Mouse (Mus musculus): ENCODE data around the gene Baz2b. TPM values are rescaled to one million over a fixed set of nuclear protein-coding genes. Genes with fewer than 3 reads are reported as not detected.
A peak's percentile ranks its signal among the peaks of the same experiment; 100 is the strongest.

Baz2b gene
- polyA plus RNA-seq, 1 experiment from 2014 or later = 38.1 TPM

DNA sequence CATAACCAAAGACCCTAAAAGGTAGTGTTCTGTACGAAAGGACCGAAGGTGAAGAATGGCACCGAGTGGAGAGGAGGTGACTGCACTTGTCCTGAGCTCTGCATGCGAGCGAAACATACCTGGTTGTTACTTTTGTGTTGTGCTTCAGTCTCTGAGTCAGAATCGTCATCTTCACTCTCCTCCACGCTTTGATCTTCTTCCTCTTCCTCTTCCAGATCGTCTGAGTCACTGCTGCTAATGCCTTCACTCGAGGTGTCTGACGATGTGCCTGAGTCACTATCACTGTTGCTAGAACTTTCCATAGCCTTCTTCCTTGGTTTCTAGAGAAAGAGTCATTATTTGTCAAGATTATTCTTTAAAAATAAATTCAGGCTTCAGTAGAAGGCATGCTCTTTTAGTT, 240.5 kb downstream of the Baz2b start:
- DNase-seq (ENCODE audit: low read depth, low spot score) (no peak), ATAC-seq (no peak)
- ChIA-PET CTCF (no interaction called here), POLR2A (no interaction called here)
- in situ Hi-C loops (cut with MboI; ENCODE audit: low pct_unique_long_range_greater_than_20kb) = no loop called here
- no peaks in the 10 kb centered on the region for H3K27me3 ChIP-seq
- no peak for TF ChIP-seq CTCF (IDR thresholded peaks at IDR 0.05)

DNA sequence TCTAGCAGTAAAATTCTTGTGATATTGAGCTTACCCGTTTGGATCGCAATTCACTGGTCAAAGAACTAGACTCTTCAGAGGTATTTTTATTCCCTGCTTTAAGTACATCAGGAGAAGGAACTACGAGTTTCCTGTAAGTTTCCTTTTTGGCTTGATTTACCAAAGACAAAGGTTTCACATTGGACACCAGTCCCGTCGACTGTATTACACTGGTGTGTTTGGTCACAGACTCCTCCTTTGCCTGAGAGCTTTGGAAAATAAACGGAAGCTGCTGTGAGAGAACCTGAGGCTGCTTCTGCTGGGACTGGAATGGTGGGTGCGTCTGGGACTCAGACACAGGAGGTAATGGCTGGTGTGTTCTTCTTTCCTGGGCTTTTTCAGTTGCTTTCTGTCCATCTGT, 241.0 kb downstream of the Baz2b start:
- DNase-seq (ENCODE audit: low read depth, low spot score) (no peak), ATAC-seq (no peak)
- in situ Hi-C loops (cut with MboI; ENCODE audit: low pct_unique_long_range_greater_than_20kb) = no loop called here
- CTCF ChIA-PET = interaction anchor here (0.7 kb wide), 1 partner anchor 26 kb away, joined by 3 read pairs; no protein-coding TSS in a partner anchor
- no peaks in the 10 kb centered on the region for H3K27me3 ChIP-seq
- no peak for TF ChIP-seq CTCF (IDR thresholded peaks at IDR 0.05)
- POLR2A ChIA-PET = no interaction called here

DNA sequence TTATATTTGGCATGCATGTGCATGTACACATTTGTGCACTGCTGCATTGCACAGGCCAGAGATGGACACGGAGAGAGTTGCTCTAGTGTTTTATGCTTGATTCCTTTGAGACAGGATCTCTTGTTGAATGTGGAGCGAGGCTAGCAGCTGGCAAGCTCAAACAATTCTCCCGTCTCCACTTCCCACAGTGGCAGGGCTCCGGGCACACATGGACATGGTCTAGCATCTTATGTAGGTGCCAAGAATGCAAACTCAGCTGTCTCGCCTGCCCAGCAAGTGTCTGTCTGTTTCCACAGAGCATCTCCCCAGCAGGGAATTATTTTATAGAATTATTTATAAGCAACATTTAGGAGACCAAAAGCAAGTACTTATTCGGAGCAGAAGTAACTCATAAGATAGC, 243.2 kb downstream of the Baz2b start:
- no peaks in the 10 kb centered on the region for H3K27me3 ChIP-seq
- DNase-seq (ENCODE audit: low read depth, low spot score) = no peak
- in situ Hi-C loops (cut with MboI; ENCODE audit: low pct_unique_long_range_greater_than_20kb) = no loop called here
- no peak for TF ChIP-seq CTCF (IDR thresholded peaks at IDR 0.05)
- CTCF ChIA-PET = interaction anchor here (1.7 kb wide), 1 partner anchor 8 kb away, joined by 5 read pairs; no protein-coding TSS in a partner anchor
- no peak for ATAC-seq
- POLR2A ChIA-PET = no interaction called here

DNA sequence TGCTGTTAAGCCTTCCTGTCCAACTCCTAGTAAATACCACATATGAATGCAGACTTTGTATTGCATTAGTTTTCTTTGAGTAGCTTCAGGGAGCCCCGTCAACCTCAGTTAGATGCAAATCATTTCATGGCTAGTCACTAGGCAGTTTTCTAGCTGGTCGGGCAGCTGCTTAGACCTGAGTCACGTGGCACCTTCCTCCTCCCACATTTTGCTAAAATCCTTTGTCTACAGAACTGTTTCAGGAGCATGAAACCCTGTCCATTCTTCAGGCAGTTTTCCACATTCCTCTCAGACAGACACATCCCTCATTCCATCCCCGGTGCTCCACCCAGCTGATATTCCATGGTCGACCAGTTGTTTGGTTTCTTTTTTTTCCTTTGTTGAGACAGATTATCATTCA, 246.6 kb downstream of the Baz2b start:
- H3K27me3 ChIP-seq = no peaks in the 10 kb centered on the region
- in situ Hi-C loops (cut with MboI; ENCODE audit: low pct_unique_long_range_greater_than_20kb) = no loop called here
- ChIA-PET POLR2A (no interaction called here), CTCF (interaction anchor here (0.8 kb wide), 1 partner anchor 13 kb away, joined by 3 read pairs; no protein-coding TSS in a partner anchor)
- DNase-seq (ENCODE audit: low read depth, low spot score) = no peak
- ATAC-seq = no peak
- no peak for TF ChIP-seq CTCF (IDR thresholded peaks at IDR 0.05)

DNA sequence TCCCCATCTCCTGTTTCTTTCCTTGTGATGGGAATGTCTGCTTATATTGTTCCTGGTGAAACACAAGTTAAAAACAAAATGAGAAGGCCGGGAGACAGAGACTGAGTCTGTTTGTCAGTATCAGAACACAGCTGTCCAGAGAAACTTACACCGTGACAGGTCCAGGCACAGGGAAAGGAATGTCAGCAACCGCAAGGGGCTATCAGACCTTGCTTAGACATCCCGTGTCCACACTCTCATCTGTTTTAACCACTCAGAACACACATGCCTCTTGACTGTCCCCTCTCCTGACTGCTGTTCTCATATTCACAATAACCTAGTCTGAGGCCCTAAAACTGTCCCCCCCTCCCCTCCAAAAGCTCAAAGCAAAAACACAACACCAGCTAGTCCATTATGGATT, 247.1 kb downstream of the Baz2b start:
- ChIA-PET POLR2A (interaction anchor here (0.6 kb wide), 1 partner anchor 206 kb away, joined by 3 read pairs; no protein-coding TSS in a partner anchor), CTCF (interaction anchor here (0.8 kb wide), 1 partner anchor 13 kb away, joined by 3 read pairs; no protein-coding TSS in a partner anchor)
- DNase-seq (ENCODE audit: low read depth, low spot score) = no peak
- H3K27me3 ChIP-seq = no peaks in the 10 kb centered on the region
- no peak for ATAC-seq
- TF ChIP-seq CTCF (IDR thresholded peaks at IDR 0.05) = no peak
- in situ Hi-C loops (cut with MboI; ENCODE audit: low pct_unique_long_range_greater_than_20kb) = no loop called here

DNA sequence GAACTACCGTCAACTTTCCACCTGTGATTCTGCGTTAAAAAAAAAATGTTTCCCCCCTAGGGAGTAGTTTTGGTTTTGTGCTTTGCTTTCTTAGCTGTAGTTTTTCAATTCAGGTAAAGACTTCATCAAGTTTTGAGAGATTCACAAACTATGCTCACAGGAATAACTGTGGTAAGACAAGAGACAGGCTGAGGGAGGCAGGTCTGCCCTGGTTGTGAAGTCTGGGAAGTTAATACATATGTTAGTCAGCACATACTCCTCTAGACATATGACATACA, 249.2 kb downstream of the Baz2b start:
- no peaks in the 10 kb centered on the region for H3K27me3 ChIP-seq
- TF ChIP-seq CTCF (IDR thresholded peaks at IDR 0.05) = no peak
- POLR2A ChIA-PET = no interaction called here
- CTCF ChIA-PET = no interaction called here
- in situ Hi-C loops (cut with MboI; ENCODE audit: low pct_unique_long_range_greater_than_20kb) = no loop called here
- ATAC-seq = no peak
- DNase-seq (ENCODE audit: low read depth, low spot score) = no peak

DNA sequence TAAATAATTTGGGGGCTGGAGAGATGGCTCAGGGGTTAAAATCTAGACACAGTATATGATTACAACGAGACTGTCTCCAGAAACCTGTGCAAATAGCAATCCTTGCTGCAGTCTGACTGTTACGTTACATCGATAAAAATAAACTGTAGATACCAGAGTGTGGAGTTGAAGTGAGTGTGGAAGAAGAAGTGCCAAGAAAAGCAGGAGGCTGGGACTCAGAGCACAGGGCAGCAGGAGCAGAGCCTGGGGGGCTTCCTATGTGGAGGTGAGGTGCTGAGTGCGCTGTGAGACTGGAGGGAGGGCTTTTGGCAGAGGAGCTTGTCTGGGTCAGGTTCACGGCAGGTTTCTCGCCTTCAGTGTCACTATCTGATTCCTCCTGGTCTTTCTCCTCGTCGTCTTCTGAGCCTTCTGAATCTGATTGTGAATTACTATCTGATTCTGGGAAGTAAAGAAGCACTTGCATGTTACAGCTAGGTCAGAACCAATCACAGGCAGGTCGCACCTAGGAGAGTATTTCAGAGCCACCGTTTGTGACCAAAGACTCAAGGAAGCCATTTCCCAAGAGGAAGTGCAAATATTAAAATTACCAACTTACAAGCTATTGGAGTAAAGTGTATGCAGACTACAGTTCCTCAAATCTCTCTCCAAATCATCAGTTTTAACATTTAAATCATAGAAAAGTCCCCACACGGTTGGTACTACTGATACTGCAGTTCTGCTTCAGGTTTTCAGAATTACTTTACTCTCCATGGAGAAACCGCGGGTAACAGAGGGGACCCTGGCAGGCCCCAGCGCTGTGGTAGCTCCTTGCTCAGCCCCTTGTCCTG, 249.8 kb downstream of the Baz2b start:
- H3K27me3 ChIP-seq = no peaks in the 10 kb centered on the region
- no peak for DNase-seq (ENCODE audit: low read depth, low spot score)
- in situ Hi-C loops (cut with MboI; ENCODE audit: low pct_unique_long_range_greater_than_20kb) = loop anchor here (10.0 kb wide), 1 partner anchor 245 kb away; the partner anchor contains the start of genes Baz2b and March7
- no peak for TF ChIP-seq CTCF (IDR thresholded peaks at IDR 0.05)
- ATAC-seq = no peak
- ChIA-PET CTCF (no interaction called here), POLR2A (no interaction called here)

DNA sequence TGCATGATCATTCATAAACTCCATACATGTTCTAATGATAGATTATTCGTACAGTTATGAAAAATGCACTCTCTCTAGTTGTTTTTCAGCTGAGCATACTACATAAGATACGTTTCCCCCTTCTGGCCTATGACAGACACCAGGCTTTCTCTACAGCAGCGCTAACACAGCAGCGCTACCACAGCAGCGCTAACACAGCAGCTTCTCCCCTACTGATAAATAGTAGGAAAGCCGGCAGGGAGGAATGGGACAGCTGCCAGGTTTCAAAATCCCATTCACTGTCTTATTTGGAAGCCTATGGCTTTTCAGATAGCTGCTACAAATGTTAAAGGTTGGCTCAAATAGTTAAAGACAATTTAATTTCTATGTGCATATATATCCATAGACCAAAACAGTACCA, 251.1 kb downstream of the Baz2b start:
- DNase-seq (ENCODE audit: low read depth, low spot score) = no peak
- POLR2A ChIA-PET = no interaction called here
- in situ Hi-C loops (cut with MboI; ENCODE audit: low pct_unique_long_range_greater_than_20kb) = loop anchor here (10.0 kb wide), 1 partner anchor 246 kb away; the partner anchor contains the start of genes Baz2b and March7

DNA sequence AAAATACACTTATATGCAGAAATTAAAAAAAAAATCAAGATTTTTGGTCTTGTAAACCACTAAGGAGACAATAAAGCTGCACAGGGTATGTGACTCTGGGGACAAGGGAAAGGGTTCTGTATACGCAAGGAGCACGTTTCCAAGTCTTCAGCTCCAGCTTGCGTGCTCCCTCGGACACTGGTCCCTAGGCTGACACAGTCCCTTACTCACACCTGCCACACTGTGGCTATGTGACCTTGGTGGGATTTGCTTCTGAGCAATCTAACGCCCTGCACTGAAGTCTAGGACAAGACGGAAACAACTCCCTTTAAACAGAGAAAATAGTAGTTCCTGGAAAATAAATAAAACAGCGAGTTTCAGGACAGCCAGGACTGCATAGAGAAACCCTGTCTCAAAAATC, 253.7 kb downstream of the Baz2b start:
- POLR2A ChIA-PET = no interaction called here
- no peaks in the 10 kb centered on the region for H3K27me3 ChIP-seq
- ATAC-seq (no peak), DNase-seq (ENCODE audit: low read depth, low spot score) (no peak)
- in situ Hi-C loops (cut with MboI; ENCODE audit: low pct_unique_long_range_greater_than_20kb) = loop anchor here (10.0 kb wide), 1 partner anchor 249 kb away; the partner anchor contains the start of genes Baz2b and March7
- CTCF ChIA-PET = no interaction called here
- TF ChIP-seq CTCF (IDR thresholded peaks at IDR 0.05) = no peak

More for the DNA sequence above, 251.1 kb downstream of the Baz2b start:
- no peak for ATAC-seq
- TF ChIP-seq CTCF (IDR thresholded peaks at IDR 0.05) = no peak
- no peaks in the 10 kb centered on the region for H3K27me3 ChIP-seq
- CTCF ChIA-PET = interaction anchor here (1.8 kb wide), 1 partner anchor 8 kb away, joined by 5 read pairs; no protein-coding TSS in a partner anchor

DNA sequence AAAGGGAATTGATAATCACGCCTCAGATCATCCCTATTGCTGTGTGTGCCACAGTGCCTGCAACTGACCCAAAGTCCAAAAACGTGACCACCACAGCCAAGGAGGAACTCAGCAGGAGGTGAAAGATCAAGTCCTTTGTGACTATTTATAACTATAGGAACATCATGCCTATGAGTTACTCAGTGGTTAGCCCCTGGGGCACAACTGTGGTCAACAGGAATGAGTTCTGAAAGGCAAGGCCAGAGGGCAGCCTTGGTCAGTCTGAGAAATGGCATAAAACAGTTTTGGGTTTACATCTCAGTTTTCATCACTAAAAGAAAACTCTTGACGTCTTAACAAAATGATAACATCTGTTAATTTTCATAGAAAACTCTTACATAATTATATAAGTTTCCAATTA, 254.8 kb downstream of the Baz2b start:
- ATAC-seq = no peak
- peak; percentile 8 for TF ChIP-seq CTCF (IDR thresholded peaks at IDR 0.05)
- H3K27me3 ChIP-seq = no peaks in the 10 kb centered on the region
- POLR2A ChIA-PET = no interaction called here
- no peak for DNase-seq (ENCODE audit: low read depth, low spot score)
- CTCF ChIA-PET = no interaction called here
- in situ Hi-C loops (cut with MboI; ENCODE audit: low pct_unique_long_range_greater_than_20kb) = loop anchor here (10.0 kb wide), 1 partner anchor 250 kb away; the partner anchor contains the start of genes Baz2b and March7

DNA sequence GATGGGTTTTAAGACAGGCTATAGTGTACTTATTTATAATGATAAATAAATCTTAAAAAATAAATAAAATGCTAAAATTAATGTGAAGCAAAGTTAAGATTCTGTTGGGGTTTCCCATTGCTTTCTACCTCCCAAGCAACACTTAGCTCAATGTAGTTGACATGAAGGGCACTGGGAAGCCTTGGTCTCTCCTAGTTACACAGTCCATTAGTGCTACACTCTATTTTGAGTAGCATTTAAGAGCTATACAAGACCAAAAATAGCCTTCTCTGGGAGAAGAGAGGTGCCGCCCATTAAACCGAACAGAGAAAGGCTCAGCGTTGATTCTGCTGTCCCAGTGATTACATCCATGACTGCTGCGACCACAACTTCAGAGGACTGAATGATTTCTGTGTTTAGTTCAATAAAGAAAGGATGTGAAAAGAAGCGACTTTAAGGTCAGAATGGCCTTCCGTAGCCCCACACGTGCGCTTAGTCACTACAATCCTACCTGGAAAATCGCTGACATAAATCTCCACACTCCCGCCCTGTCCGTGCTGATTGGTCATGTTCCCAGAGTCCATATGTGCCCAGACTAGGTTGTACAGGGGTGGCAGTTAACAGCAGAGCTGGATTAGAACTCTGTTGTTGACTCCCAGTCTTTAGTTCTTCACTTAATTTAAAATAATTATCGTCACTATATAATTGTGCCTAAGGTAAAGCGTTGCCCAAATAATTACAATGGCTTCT, 257.2 kb downstream of the Baz2b start:
- CTCF ChIA-PET = interaction anchor here (1.3 kb wide), 1 partner anchor 10 kb away, joined by 4 read pairs; no protein-coding TSS in a partner anchor
- DNase-seq (ENCODE audit: low read depth, low spot score) = no peak
- in situ Hi-C loops (cut with MboI; ENCODE audit: low pct_unique_long_range_greater_than_20kb) = loop anchor here (10.0 kb wide), 1 partner anchor 252 kb away; the partner anchor contains the start of genes Baz2b and March7

More for the DNA sequence above, 257.2 kb downstream of the Baz2b start:
- POLR2A ChIA-PET = no interaction called here
- H3K27me3 ChIP-seq = no peaks in the 10 kb centered on the region
- no peak for ATAC-seq
- no peak for TF ChIP-seq CTCF (IDR thresholded peaks at IDR 0.05)

Measured in Patski (cell line).